Mouse (Mus musculus): ENCODE measurements at regions not wholly inside any gene's neighbourhood (a gene's known extent, or its start where the extent isn't known, plus 50 kb on each side); places are given as distances from the start of the nearest gene placed in this dataset.

DNA sequence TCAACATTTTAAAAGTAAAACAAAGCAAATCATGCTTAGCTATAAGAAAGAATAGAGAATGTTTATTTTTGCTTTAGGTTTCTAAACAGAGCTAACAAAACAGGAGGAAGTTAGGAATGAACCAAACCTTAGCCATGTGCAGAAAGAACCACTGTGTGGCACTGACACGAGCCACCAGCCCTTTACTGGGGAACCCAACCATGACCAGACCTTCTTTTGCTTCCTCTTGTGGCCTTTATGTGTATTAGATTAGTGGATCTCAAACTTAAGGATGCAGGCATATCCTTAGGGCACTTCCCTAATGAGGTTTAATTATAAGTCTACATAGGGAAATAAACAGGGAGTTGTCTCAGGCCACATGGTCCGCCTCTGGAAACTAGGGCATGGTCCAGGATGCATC, 104.0 kb downstream of the Mtx3 start:
- TF ChIP-seq CTCF (IDR thresholded peaks at IDR 0.05; ENCODE audit: low read depth, low read length) (no peak), EP300 (IDR thresholded peaks at IDR 0.05; ENCODE audit: insufficient read depth, low read depth, low read length) (no peak)
